Mouse (Mus musculus) heart, postnatal 0 days (tissue): ENCODE measurements around the gene Litaf. TPM values are rescaled to one million over a fixed set of nuclear protein-coding genes. Genes with fewer than 3 reads are reported as not detected.

ENCODE experiments used
- ATAC-seq: fragments of 200-750 bp; cut with Nextera tagmentation; 2 replicates; pipeline ENCODE4 v1.8.0; 2017; ENCODE audit warnings: low read depth, moderate number of reproducible peaks, moderate library complexity; ENCODE audit not compliant: insufficient read depth
- DNase-seq: peaks from one replicate; pipeline ENCODE4 v3.0.0-alpha.2; 2016; ENCODE audit warnings: low spot score
- H3K27ac ChIP-seq: fragments of 300-500 bp; sonication (generic); 2 replicates; pipeline ENCODE4 v1.5.1; 2014; ENCODE audit warnings: low read depth, mild to moderate bottlenecking
- H3K27me3 ChIP-seq: fragments of 300-500 bp; sonication (generic); 2 replicates; pipeline ENCODE4 v1.6.1; 2014; ENCODE audit warnings: low read length, mixed read lengths; ENCODE audit not compliant: control insufficient read depth, insufficient read depth
- H3K36me3 ChIP-seq: fragments of 300-500 bp; sonication (generic); replicated peaks from 2 replicates; pipeline ENCODE4 v1.6.1; 2014; ENCODE audit warnings: low read length, mixed read lengths; ENCODE audit not compliant: control insufficient read depth, insufficient read depth
- H3K4me1 ChIP-seq: fragments of 300-500 bp; sonication (generic); 2 replicates; pipeline ENCODE4 v1.6.1; 2014; ENCODE audit warnings: antibody characterized with exemption; ENCODE audit not compliant: control insufficient read depth, insufficient read depth
- H3K4me2 ChIP-seq: fragments of 300-500 bp; sonication (generic); 2 replicates; pipeline ENCODE4 v1.6.1; 2014; ENCODE audit warnings: low read depth, mild to moderate bottlenecking, low read length, moderate library complexity
- H3K4me3 ChIP-seq: fragments of 300-500 bp; sonication (generic); 2 replicates; pipeline ENCODE4 v1.5.1; 2014; ENCODE audit warnings: low read depth, low read length
- H3K9ac ChIP-seq: fragments of 300-500 bp; sonication (generic); replicated peaks from 2 replicates; pipeline ENCODE4 v1.6.1; 2014; ENCODE audit warnings: low read depth, low read length, mixed read lengths
- H3K9me3 ChIP-seq: fragments of 300-500 bp; sonication (generic); replicated peaks from 2 replicates; pipeline ENCODE4 v1.6.1; 2016; ENCODE audit warnings: low read length; ENCODE audit not compliant: control insufficient read depth
- CTCF ChIP-seq: IDR thresholded peaks from 2 replicates; pipeline ENCODE4 v1.5.1; 2016; ENCODE audit warnings: antibody characterized with exemption, control low read depth, low read depth
- EP300 ChIP-seq: IDR thresholded peaks from 2 replicates; pipeline ENCODE4 v1.6.1; 2016; ENCODE audit warnings: antibody characterized with exemption, low read depth
- WGBS: fragments of 180-500 bp; shearing (Covaris S2); extraction: QIAGEN DNeasy Blood & Tissue Kit; methylation state at CpG from one replicate; pipeline ENCODE4 v1.1.7; 2014; 5-methylcytosine and 5-hydroxymethylcytosine counted together
- polyA plus RNA-seq: library from polyadenylated mRNA; unstranded; fragments of >200 nt; fragmentation: Nextera tagmentation; extraction: Ambion mirVana; gene quantifications from 2 replicates; pipeline ENCODE4 v1.2.1, GENCODE M21; 2015
- total RNA-seq: library from RNA; depleted of rRNA; stranded (reverse); fragments of >200 nt; gene quantifications from 2 replicates; pipeline ENCODE4 v1.2.3, GENCODE M21; 2014; ENCODE audit warnings: low replicate concordance; rRNA removed

The Litaf gene
- total RNA-seq (77.1 and 78.2 TPM in 2 replicates), polyA plus RNA-seq (53.8 and 55.7 TPM in 2 replicates)

DNA sequence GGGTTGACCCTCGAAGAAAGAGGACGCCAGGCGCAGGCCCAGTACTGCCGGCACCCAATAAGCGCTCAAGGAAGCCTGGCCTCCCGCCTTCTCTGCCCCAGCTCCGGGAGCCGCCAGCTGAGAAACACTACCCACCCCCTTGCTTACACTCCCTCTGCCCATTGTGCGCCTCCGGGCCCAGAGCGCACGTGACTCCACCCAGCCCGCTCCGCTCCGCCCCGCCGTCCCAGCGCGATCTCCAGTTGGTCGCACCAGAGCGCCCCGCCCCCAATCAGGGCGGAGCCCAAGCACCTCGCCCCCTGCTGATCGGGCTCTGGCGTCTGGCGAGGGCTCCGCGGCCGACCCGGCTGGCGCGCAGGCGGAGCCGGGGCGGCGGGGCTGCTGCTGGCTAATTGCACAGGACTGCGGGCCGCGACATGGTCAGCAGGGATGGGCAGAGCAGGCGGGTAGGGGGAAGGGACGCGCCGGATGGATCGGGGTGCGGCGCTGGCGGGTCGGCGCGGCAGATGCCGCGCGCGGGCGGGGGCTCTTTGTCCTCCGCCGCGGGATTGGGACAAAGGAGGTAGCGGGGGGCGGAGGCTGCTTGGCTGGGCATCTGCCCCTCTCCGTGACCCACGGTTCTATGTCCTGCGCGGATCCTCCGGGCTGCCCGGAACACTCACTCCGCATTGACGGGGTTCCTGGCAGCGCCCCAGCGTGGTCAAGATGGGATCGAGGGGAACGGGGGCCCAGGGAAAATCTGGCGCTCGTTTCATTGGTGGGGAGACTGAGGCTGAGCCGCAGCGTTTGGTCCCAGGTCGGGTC, at the start of gene Litaf:
TSS of gene Litaf (minus strand) at position 129 of the 804 bp plus-strand sequence.
- under 1% methylated on average over 66 of the region's 78 CpGs for WGBS
- H3K4me2 ChIP-seq = peak within 1 kb of the TSS; percentile 90
- no peaks in the 10 kb centered on the region for H3K36me3 ChIP-seq
- ATAC-seq (peak; percentile 96), DNase-seq (peak; percentile 98)
- TF ChIP-seq EP300 = peak; percentile 49; the same call in 1 of the 2 replicates
- TF ChIP-seq CTCF = peak; percentile 44
- peaks cover 48% of the 10 kb centered on the region for H3K4me1 ChIP-seq
- H3K9me3 ChIP-seq = no peaks in the 10 kb centered on the region
- no peaks in the 10 kb centered on the region for H3K27me3 ChIP-seq
- H3K27ac ChIP-seq = peak within 1 kb of the TSS; percentile 97
- peak within 1 kb of the TSS; percentile 96 for H3K9ac ChIP-seq
- H3K4me3 ChIP-seq = peak within 1 kb of the TSS; percentile 88

DNA sequence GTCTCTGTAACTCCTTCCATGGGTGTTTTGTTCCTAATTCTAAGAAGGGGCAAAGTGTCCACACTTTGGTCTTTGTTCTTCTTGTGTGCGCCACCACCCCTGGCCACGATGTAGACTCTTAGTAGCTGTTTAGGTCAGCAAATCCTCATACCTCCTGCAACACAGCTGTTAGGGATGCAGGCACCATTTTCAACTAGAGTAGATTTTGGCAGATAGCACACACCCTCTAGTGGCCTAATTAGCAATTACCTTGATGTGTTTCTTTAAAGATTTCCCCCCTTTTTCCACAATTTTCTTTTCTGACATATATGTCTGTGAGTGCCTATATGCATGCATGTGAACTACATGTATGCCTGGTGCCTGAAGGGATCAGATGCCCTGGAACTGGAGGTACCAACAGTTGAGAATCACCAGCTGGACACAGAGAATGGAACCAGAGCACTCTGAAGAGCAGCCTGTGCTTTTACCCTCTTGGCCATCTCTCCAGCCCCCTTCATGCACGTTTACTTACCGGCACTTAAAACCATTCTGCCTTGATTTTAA, 43.3 kb upstream of the Litaf start:
- ATAC-seq (no peak), DNase-seq (no peak)
- TF ChIP-seq CTCF = peak; percentile 74
- no peak for TF ChIP-seq EP300
- no peak overlapping the region for H3K4me2 ChIP-seq
- H3K9me3 ChIP-seq = no peaks in the 10 kb centered on the region
- no peak overlapping the region for H3K4me3 ChIP-seq
- no peaks in the 10 kb centered on the region for H3K27me3 ChIP-seq
- no peak overlapping the region for H3K27ac ChIP-seq
- no peak overlapping the region for H3K9ac ChIP-seq
- H3K36me3 ChIP-seq = peaks cover 19% of the 10 kb centered on the region
- H3K4me1 ChIP-seq = no peaks in the 10 kb centered on the region
- WGBS = 75% methylated on average over 4 of the region's 4 CpGs

- no peaks in the 10 kb centered on the region for H3K27me3 ChIP-seq
- DNase-seq = no peak
- ATAC-seq = no peak
- H3K36me3 ChIP-seq = peaks cover 30% of the 10 kb centered on the region
- H3K4me2 ChIP-seq = no peak overlapping the region
- 85% methylated on average over 1 of the region's 1 CpGs for WGBS
- no peaks in the 10 kb centered on the region for H3K9me3 ChIP-seq
- no peaks in the 10 kb centered on the region for H3K4me1 ChIP-seq
- TF ChIP-seq CTCF (no peak), EP300 (no peak)
- H3K9ac ChIP-seq = no peak overlapping the region
- H3K27ac ChIP-seq = no peak overlapping the region
- H3K4me3 ChIP-seq = no peak overlapping the region
These were observed 38.9 kb upstream of the Litaf start for GRCm38 (mm10) chr16:11104905-11105304.

DNA sequence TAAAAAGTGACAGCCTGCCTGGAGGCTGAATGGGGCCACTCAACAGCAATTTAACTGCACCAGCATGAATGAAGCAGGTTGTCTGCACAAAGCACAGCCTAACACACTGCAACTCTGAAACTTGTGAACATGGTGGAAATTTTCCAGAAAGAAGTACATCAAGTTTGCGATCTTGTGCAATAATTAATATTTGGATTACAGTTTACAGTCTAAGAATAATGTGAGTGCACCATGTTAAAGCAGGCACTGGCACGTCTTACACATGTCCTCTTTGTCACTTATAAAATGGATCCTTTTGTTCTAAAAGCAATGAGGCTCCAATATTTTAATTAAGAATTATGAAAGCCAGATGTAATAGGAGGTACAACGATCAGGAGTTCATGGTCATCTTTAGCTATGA, 31.3 kb upstream of the Litaf start:
- TF ChIP-seq EP300 (no peak), CTCF (no peak)
- Histone ChIP-seq H3K27me3 (no peaks in the 10 kb centered on the region), H3K9me3 (no peaks in the 10 kb centered on the region), H3K27ac (no peak overlapping the region), H3K4me1 (peaks cover 12% of the 10 kb centered on the region), H3K4me3 (no peak overlapping the region), H3K4me2 (no peak overlapping the region), H3K36me3 (peaks cover 27% of the 10 kb centered on the region), H3K9ac (no peak overlapping the region)
- DNase-seq = no peak
- no peak for ATAC-seq
- 91% methylated on average over 3 of the region's 3 CpGs for WGBS

DNA sequence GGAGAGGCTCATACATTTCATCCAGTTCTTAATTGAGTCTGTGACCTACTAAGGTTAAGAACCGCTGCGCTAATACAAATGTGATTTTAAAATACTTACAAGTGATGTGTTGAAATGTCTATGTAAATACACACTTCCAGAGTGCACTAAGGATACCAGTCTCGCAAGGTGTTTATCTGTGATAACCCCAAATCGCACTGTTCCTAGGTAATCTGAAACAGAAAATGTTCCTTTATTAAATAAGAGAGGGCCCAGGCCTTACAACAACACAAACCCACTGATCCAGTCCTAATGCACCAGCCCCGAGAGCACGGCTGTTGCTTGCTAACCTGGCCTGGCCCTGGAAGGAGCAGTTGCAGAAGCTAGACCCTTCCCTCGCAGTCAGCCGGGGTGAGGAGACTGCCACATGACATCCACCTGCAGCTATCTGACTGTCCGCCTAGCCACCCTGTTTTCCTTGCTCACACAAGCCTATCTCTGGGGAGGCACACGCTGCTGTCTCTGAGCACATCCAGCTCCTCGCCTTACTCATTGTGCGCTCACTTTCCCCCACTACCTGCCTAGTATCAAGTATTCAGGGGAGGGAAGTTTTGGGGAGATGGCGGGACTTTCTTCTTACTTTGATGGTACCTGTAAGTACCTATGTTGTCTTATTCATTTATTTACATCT, 27.9 kb upstream of the Litaf start:
- ATAC-seq (no peak), DNase-seq (no peak)
- WGBS = 82% methylated on average over 13 of the region's 13 CpGs
- no peak for TF ChIP-seq EP300
- H3K36me3 ChIP-seq = peaks cover 51% of the 10 kb centered on the region
- H3K9me3 ChIP-seq = no peaks in the 10 kb centered on the region
- no peaks in the 10 kb centered on the region for H3K27me3 ChIP-seq
- H3K4me1 ChIP-seq = peaks cover 26% of the 10 kb centered on the region
- H3K4me3 ChIP-seq = no peak overlapping the region
- H3K4me2 ChIP-seq = no peak overlapping the region
- H3K27ac ChIP-seq = peak overlapping the region; percentile 65; the same call in 1 of the 2 replicates
- 0 out of 2 replicates have a peak overlapping the region, but pooled peaks have one; percentile 11 for H3K9ac ChIP-seq
